Mouse (Mus musculus) MEL (cell line): ENCODE measurements around the gene Celf2. TPM values are rescaled to one million over a fixed set of nuclear protein-coding genes. Genes with fewer than 3 reads are reported as not detected.

Experiments used
- DNase-seq: peaks from one replicate; pipeline ENCODE4 v3.0.0; 2011; ENCODE audit warnings: low read depth, low spot score
- H3K27ac ChIP-seq: 2 replicates; pipeline ENCODE4 v1.5.1; 2012; ENCODE audit warnings: low read depth, mild to moderate bottlenecking, control low read depth, low read length, moderate library complexity; ENCODE audit not compliant: control insufficient read depth
- H3K27me3 ChIP-seq, 2 experiments: fragments of 150-350 bp in 1 of 2; sonication (generic) in 1 of 2; 2 replicates each; pipeline ENCODE4 v1.6.1; 2012; ENCODE audit warnings: low read length in 2 of 2, mild to moderate bottlenecking in 2 of 2, improper control_type of control experiment in 1 of 2, moderate library complexity in 1 of 2; ENCODE audit not compliant: insufficient read depth in 2 of 2, control insufficient read depth in 1 of 2
- H3K36me3 ChIP-seq, 2 experiments: 2 replicates each; pipeline ENCODE4 v1.6.1; 2012 to 2014; ENCODE audit warnings: low read length in 2 of 2, improper control_type of control experiment in 1 of 2, inconsistent platforms in 1 of 2, mild to moderate bottlenecking in 1 of 2; ENCODE audit not compliant: insufficient read depth in 2 of 2, control insufficient read depth in 1 of 2
- H3K4me1 ChIP-seq, 2 experiments: fragments of 150-350 bp in 1 of 2; sonication (generic) in 1 of 2; 2 replicates each; pipeline ENCODE4 v1.6.1; 2012; ENCODE audit warnings: low read length in 2 of 2, improper control_type of control experiment in 1 of 2, mild to moderate bottlenecking in 1 of 2; ENCODE audit not compliant: insufficient read depth in 2 of 2, control insufficient read depth in 1 of 2
- H3K4me3 ChIP-seq, 2 experiments: fragments of 150-350 bp in 1 of 2; sonication (generic) in 1 of 2; 2 replicates each; pipeline ENCODE4 v1.5.1; 2012; ENCODE audit warnings: low read depth in 2 of 2, low read length in 2 of 2, mild to moderate bottlenecking in 2 of 2, moderate library complexity in 2 of 2, control low read depth in 1 of 2, improper control_type of control experiment in 1 of 2; ENCODE audit not compliant: control insufficient read depth in 1 of 2, insufficient read depth in 1 of 2
- H3K79me2 ChIP-seq: 2 replicates; pipeline ENCODE4 v1.6.1; 2012; ENCODE audit warnings: mild to moderate bottlenecking, low read length, moderate library complexity; ENCODE audit not compliant: control insufficient read depth, poor library complexity, insufficient read depth
- H3K9ac ChIP-seq: 2 replicates; pipeline ENCODE4 v1.6.1; 2012; ENCODE audit warnings: low read depth, mild to moderate bottlenecking, control low read depth, low read length, moderate library complexity; ENCODE audit not compliant: control insufficient read depth, poor library complexity, severe bottlenecking
- H3K9me3 ChIP-seq: fragments of 150-350 bp; sonication (generic); replicated peaks from 2 replicates; pipeline ENCODE4 v1.6.1; 2012; ENCODE audit warnings: mild to moderate bottlenecking, low read length, improper control_type of control experiment, moderate library complexity; ENCODE audit not compliant: insufficient read depth
- BHLHE40 ChIP-seq: IDR thresholded peaks from 2 replicates; pipeline ENCODE4 v1.6.1; 2012; ENCODE audit warnings: low read depth, mild to moderate bottlenecking, inconsistent platforms, low read length, improper control_type of control experiment, borderline replicate concordance
- CHD1 ChIP-seq: IDR thresholded peaks from 2 replicates; pipeline ENCODE4 v1.6.1; 2012; ENCODE audit warnings: low read depth, mild to moderate bottlenecking, inconsistent platforms, low read length, improper control_type of control experiment
- CTCF ChIP-seq, 3 experiments: IDR thresholded peaks in 2 of 3; conservative IDR thresholded peaks in 1 of 3; 2 replicates each; pipeline ENCODE4 v1.5.1; 2011 to 2012; ENCODE audit warnings: low read length in 3 of 3, low read depth in 2 of 3, mild to moderate bottlenecking in 2 of 3, improper control_type of control experiment in 1 of 3, inconsistent platforms in 1 of 3, mixed read lengths in 1 of 3, moderate library complexity in 1 of 3; ENCODE audit not compliant: control insufficient read depth in 1 of 3, insufficient read depth in 1 of 3, poor library complexity in 1 of 3, severe bottlenecking in 1 of 3
- EP300 ChIP-seq, 2 experiments: IDR thresholded peaks; 2 replicates each; pipeline ENCODE4 v1.6.1; 2011; ENCODE audit warnings: improper control_type of control experiment in 2 of 2, low read length in 2 of 2, low read depth in 1 of 2, mild to moderate bottlenecking in 1 of 2
- JUND ChIP-seq: IDR thresholded peaks from 2 replicates; pipeline ENCODE4 v1.6.1; 2011; ENCODE audit warnings: low read depth, mild to moderate bottlenecking, improper control_type of control experiment, low read length
- KAT2A ChIP-seq: conservative IDR thresholded peaks from 2 replicates; pipeline ENCODE4 v1.6.1; 2012; ENCODE audit warnings: low read depth, low read length, improper control_type of control experiment, inconsistent platforms
- MAX ChIP-seq: IDR thresholded peaks from 2 replicates; pipeline ENCODE4 v1.6.1; 2011; ENCODE audit warnings: low read length, improper control_type of control experiment
- MEF2A ChIP-seq: IDR thresholded peaks from 2 replicates; pipeline ENCODE4 v1.6.1; 2014; ENCODE audit warnings: low read depth, mild to moderate bottlenecking, inconsistent platforms, low read length, improper control_type of control experiment; ENCODE audit not compliant: poor library complexity, insufficient replicate concordance, severe bottlenecking; ENCODE audit errors: extremely low read depth
- MYC ChIP-seq: IDR thresholded peaks from 2 replicates; pipeline ENCODE4 v1.6.1; 2011; ENCODE audit warnings: low read depth, mild to moderate bottlenecking, low read length, improper control_type of control experiment, moderate library complexity
- NELFE ChIP-seq: IDR thresholded peaks from 2 replicates; pipeline ENCODE4 v1.6.1; 2011; ENCODE audit warnings: low read depth, low read length, improper control_type of control experiment
- NRF1 ChIP-seq: IDR thresholded peaks from 2 replicates; pipeline ENCODE4 v1.6.1; 2014; ENCODE audit warnings: low read depth, mild to moderate bottlenecking, inconsistent platforms, low read length, improper control_type of control experiment, moderate library complexity; ENCODE audit not compliant: poor library complexity, insufficient read depth, severe bottlenecking
- POLR2A ChIP-seq, 2 experiments: IDR thresholded peaks; 2 replicates each; pipeline ENCODE4 v1.6.1; 2011 to 2012; ENCODE audit warnings: low read length in 2 of 2, mild to moderate bottlenecking in 2 of 2, control low read depth in 1 of 2, improper control_type of control experiment in 1 of 2, low read depth in 1 of 2, moderate library complexity in 1 of 2; ENCODE audit not compliant: control insufficient read depth in 1 of 2, insufficient read depth in 1 of 2, poor library complexity in 1 of 2
- POLR2AphosphoS2 ChIP-seq: IDR thresholded peaks from 2 replicates; pipeline ENCODE4 v1.6.1; 2011; ENCODE audit warnings: low read length, improper control_type of control experiment
- RCOR1 ChIP-seq: IDR thresholded peaks from 2 replicates; pipeline ENCODE4 v1.6.1; 2012; ENCODE audit warnings: low read depth, mild to moderate bottlenecking, inconsistent platforms, low read length, improper control_type of control experiment
- SIN3A ChIP-seq: IDR thresholded peaks from 2 replicates; pipeline ENCODE4 v1.6.1; 2012; ENCODE audit warnings: low read length, improper control_type of control experiment, inconsistent platforms
- SMC3 ChIP-seq: IDR thresholded peaks from 2 replicates; pipeline ENCODE4 v1.6.1; 2011; ENCODE audit warnings: low read depth, low read length, improper control_type of control experiment
- TBP ChIP-seq: IDR thresholded peaks from 2 replicates; pipeline ENCODE4 v1.8.0; 2011; ENCODE audit warnings: low read depth, low read length, improper control_type of control experiment
- UBTF ChIP-seq: IDR thresholded peaks from 2 replicates; pipeline ENCODE4 v1.6.1; 2012; ENCODE audit warnings: low read depth, mild to moderate bottlenecking, inconsistent platforms, low read length, improper control_type of control experiment, moderate library complexity, borderline replicate concordance; ENCODE audit not compliant: insufficient read depth
- USF2 ChIP-seq, 2 experiments: IDR thresholded peaks; 2 replicates each; pipeline ENCODE4 v1.6.1; 2011 to 2012; ENCODE audit warnings: improper control_type of control experiment in 2 of 2, low read length in 2 of 2, borderline replicate concordance in 1 of 2, inconsistent platforms in 1 of 2, low read depth in 1 of 2, mild to moderate bottlenecking in 1 of 2; ENCODE audit not compliant: insufficient read depth in 1 of 2
- ZKSCAN1 ChIP-seq: IDR thresholded peaks from 2 replicates; pipeline ENCODE4 v1.6.1; 2012; ENCODE audit warnings: low read depth, mild to moderate bottlenecking, inconsistent platforms, low read length, improper control_type of control experiment, moderate library complexity
- polyA plus RNA-seq, 2 experiments: library from polyadenylated mRNA; stranded (reverse) in 1 of 2; unstranded in 1 of 2; fragments of >175 nt in 1 of 2; fragments of >200 nt in 1 of 2; gene quantifications; 2 replicates each; pipeline versions ENCODE4 v1.2.1 to v1.2.4; 2012; ENCODE audit warnings: low replicate concordance in 2 of 2, low read depth in 1 of 2; ENCODE audit not compliant: insufficient read length in 2 of 2, insufficient read depth in 1 of 2, missing spikeins in 1 of 2
- total RNA-seq: library from RNA; depleted of rRNA; stranded (reverse); fragments of 300-350 nt; gene quantifications from 2 replicates; pipeline ENCODE4 v1.2.3, GENCODE M21; 2012

Gene Celf2
- total and polyA plus RNA-seq, 3 experiments: 8.9 to 16.7 TPM; not detected in 1

- Histone ChIP-seq H3K79me2 (no peaks in the 10 kb centered on the region), H3K36me3 (no peaks in the 10 kb centered on the region), H3K27ac (no peak overlapping the region), H3K9ac (no peak overlapping the region), H3K4me1 (no peaks in the 10 kb centered on the region), H3K4me3 (no peak overlapping the region), H3K9me3 (no peaks in the 10 kb centered on the region), H3K27me3 (no peaks in the 10 kb centered on the region)
- no peak for DNase-seq
- no peak for TF ChIP-seq NELFE
- TF ChIP-seq RCOR1: no peak
- TF ChIP-seq EP300 (IDR thresholded peaks at IDR 0.05; ENCODE audit: low read depth in 1 of 2, low read length in 2 of 2): no peak
- no peak for TF ChIP-seq MYC
- no peak for TF ChIP-seq ZKSCAN1
- TF ChIP-seq CTCF (IDR thresholded peaks at IDR 0.05 in 2 of 3, conservative IDR thresholded peaks at IDR 0.05 in 1 of 3; ENCODE audit: control insufficient read depth in 1 of 3, insufficient read depth in 1 of 3, low read depth in 2 of 3, low read length in 3 of 3, poor library complexity in 1 of 3, severe bottlenecking in 1 of 3): no peak
- no peak for TF ChIP-seq USF2 (IDR thresholded peaks at IDR 0.05; ENCODE audit: borderline replicate concordance in 1 of 2, insufficient read depth in 1 of 2, low read depth in 1 of 2, low read length in 2 of 2)
- TF ChIP-seq KAT2A: no peak
- no peak for TF ChIP-seq CHD1
- no peak for TF ChIP-seq MAX
- no peak for TF ChIP-seq POLR2AphosphoS2
- no peak for TF ChIP-seq SIN3A
- no peak for TF ChIP-seq TBP
- no peak for TF ChIP-seq SMC3
- TF ChIP-seq BHLHE40: no peak
- TF ChIP-seq JUND: no peak
- TF ChIP-seq UBTF: no peak
- TF ChIP-seq POLR2A (IDR thresholded peaks at IDR 0.05; ENCODE audit: control insufficient read depth in 1 of 2, insufficient read depth in 1 of 2, low read depth in 1 of 2, low read length in 2 of 2, poor library complexity in 1 of 2): no peak
- no peak for TF ChIP-seq MEF2A
- TF ChIP-seq NRF1: no peak
These were observed 330.2 kb downstream of the Celf2 start for GRCm38 (mm10) chr2:7179186-7179585.
